Mouse (Mus musculus) liver, postnatal 0 days (tissue): Measurements from ENCODE around the gene B3gnt7. TPM values are rescaled to one million over a fixed set of nuclear protein-coding genes. Genes with fewer than 3 reads are reported as not detected.

Experiments used
- ATAC-seq: fragments of 200-750 bp; cut with Nextera tagmentation; 2 replicates; pipeline ENCODE4 v1.8.0; 2017; ENCODE audit warnings: mild to moderate bottlenecking, moderate library complexity
- DNase-seq: peaks from one replicate; pipeline ENCODE4 v3.0.0-alpha.2; 2016
- H3K27ac ChIP-seq: fragments of 300-500 bp; sonication (generic); 2 replicates; pipeline ENCODE4 v1.5.1; 2014; ENCODE audit warnings: antibody characterized with exemption, moderate library complexity, mild to moderate bottlenecking, low read depth
- H3K27me3 ChIP-seq: fragments of 300-500 bp; sonication (generic); 2 replicates; pipeline ENCODE4 v1.6.1; 2014; ENCODE audit warnings: low read length, control low read depth, mixed read lengths; ENCODE audit not compliant: insufficient read depth
- H3K36me3 ChIP-seq: fragments of 300-500 bp; sonication (generic); replicated peaks from 2 replicates; pipeline ENCODE4 v1.6.1; 2014; ENCODE audit warnings: mild to moderate bottlenecking, control low read depth, low read length, moderate library complexity, mixed read lengths; ENCODE audit not compliant: insufficient read depth
- H3K4me1 ChIP-seq: fragments of 300-500 bp; sonication (generic); 2 replicates; pipeline ENCODE4 v1.6.1; 2014; ENCODE audit warnings: antibody characterized with exemption, mild to moderate bottlenecking, control low read depth; ENCODE audit not compliant: insufficient read depth
- H3K4me2 ChIP-seq: fragments of 300-500 bp; sonication (generic); 2 replicates; pipeline ENCODE4 v1.6.1; 2014; ENCODE audit warnings: low read depth, mild to moderate bottlenecking, low read length, moderate library complexity, mixed read lengths
- H3K4me3 ChIP-seq: fragments of 300-500 bp; sonication (generic); 2 replicates; pipeline ENCODE4 v1.5.1; 2014; ENCODE audit warnings: low read depth, low read length
- H3K9ac ChIP-seq: fragments of 300-500 bp; sonication (generic); replicated peaks from 2 replicates; pipeline ENCODE4 v1.6.1; 2014; ENCODE audit warnings: mild to moderate bottlenecking, moderate library complexity
- H3K9me3 ChIP-seq: fragments of 300-500 bp; sonication (generic); 2 replicates; pipeline ENCODE4 v1.6.1; 2016; ENCODE audit warnings: mild to moderate bottlenecking, control low read depth, low read length, mixed read lengths
- CTCF ChIP-seq: sonication (generic); IDR thresholded peaks from 2 replicates; pipeline ENCODE4 v1.5.1; 2016; ENCODE audit warnings: antibody characterized with exemption, low read depth
- EP300 ChIP-seq: IDR thresholded peaks from 2 replicates; pipeline ENCODE4 v1.6.1; 2016; ENCODE audit warnings: antibody characterized with exemption, low read depth, mild to moderate bottlenecking
- WGBS: fragments of 180-500 bp; shearing (Covaris S2); extraction: QIAGEN DNeasy Blood & Tissue Kit; methylation state at CpG from one replicate; pipeline ENCODE4 v1.1.7; 2014; ENCODE audit not compliant: insufficient replicate concordance; 5-methylcytosine and 5-hydroxymethylcytosine counted together
- polyA plus RNA-seq: library from polyadenylated mRNA; unstranded; fragments of >200 nt; fragmentation: Nextera tagmentation; extraction: Ambion mirVana; gene quantifications from 2 replicates; pipeline ENCODE4 v1.2.1, GENCODE M21; 2015

The B3gnt7 gene
- polyA plus RNA-seq, 1 experiment from 2014 or later, result 1.0 TPM

DNA sequence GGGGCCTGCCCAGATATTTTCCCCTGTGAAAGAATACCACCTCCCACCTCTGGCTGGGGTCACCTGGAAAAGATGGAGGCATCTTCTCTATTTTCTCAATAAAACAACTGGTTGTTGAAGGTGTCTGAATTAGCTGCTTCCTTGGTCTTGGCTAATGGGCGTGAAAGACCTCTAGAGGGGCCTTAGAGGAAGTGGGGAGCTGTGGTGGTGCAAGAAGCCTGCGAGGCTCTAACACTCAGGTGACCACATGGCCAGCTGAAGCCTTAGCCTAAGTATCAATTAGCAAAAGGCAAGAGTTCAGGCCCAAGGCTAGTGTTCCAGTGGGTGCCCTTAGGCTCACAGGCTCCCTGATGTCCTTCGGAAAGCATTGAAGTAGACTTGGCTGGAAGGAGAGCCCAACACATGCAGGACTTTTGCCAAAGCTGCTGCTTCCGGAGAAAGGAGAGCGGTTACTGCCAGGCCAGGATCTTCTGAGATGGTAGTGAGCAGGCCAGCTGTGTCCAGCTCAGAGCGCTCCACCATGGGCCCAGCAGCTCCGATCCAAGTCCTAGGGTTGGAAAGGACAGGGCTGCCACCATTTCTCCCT lies 4.6 kb downstream of the B3gnt7 start:
- Histone ChIP-seq H3K9ac (no peak overlapping the region), H3K27me3 (peaks cover 26% of the 10 kb centered on the region), H3K4me1 (peaks cover 20% of the 10 kb centered on the region), H3K4me2 (no peak overlapping the region), H3K4me3 (no peak overlapping the region), H3K36me3 (no peaks in the 10 kb centered on the region), H3K9me3 (no peaks in the 10 kb centered on the region), H3K27ac (no peak overlapping the region)
- WGBS, result 81% methylated on average over 7 of the region's 7 CpGs
- ATAC-seq (no peak), DNase-seq (no peak)
- TF ChIP-seq EP300 (no peak), CTCF (no peak)

DNA sequence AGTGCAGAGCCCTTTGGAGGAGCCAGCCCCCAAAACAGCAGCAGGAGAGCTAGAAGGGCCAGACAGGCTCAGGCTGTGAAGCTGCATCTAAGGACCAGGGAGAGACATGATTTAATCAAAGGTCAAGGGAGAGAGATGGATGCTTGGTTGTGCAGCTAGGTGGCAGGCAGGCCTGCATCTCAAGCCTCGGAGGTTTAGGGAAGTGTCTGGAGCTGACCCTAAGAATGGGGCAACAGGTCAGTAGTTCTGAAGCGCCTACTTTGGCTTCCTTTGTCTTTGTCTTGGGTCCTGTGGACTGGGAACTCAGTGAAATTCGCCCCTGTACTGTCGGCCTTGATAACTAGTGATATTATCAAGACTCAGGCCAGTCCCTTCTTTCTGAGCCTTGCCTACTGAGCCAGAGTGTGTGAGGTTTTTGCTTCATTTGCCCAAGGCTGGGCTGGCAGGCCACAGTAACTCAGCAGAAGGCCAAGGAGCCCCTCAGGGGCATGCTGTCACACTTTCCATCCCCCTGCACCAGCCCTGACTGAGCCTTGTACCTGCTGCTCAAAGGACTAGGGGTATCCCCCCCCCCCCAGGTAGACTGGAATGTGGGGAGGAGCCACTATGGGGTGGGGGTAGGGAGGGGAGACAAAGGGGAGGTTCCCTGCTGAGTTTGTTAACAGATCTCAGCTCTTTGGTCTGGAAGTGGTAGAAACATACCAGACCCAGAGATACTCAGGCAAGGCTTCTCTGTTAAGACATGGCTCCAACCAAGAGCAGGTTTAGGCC lies 5.4 kb downstream of the B3gnt7 start:
- no peak overlapping the region for H3K27ac ChIP-seq
- DNase-seq (no peak), ATAC-seq (no peak)
- WGBS, result 60% methylated on average over 4 of the region's 4 CpGs
- no peaks in the 10 kb centered on the region for H3K9me3 ChIP-seq
- H3K36me3 ChIP-seq, result no peaks in the 10 kb centered on the region
- no peak overlapping the region for H3K4me3 ChIP-seq
- H3K4me1 ChIP-seq, result peaks cover 15% of the 10 kb centered on the region
- peaks cover 18% of the 10 kb centered on the region for H3K27me3 ChIP-seq
- H3K4me2 ChIP-seq, result no peak overlapping the region
- no peak overlapping the region for H3K9ac ChIP-seq
- TF ChIP-seq EP300, result no peak
- peak; percentile 32 for TF ChIP-seq CTCF

GRCm38 (mm10) chr1:86309270-86309833 lies 6.7 kb downstream of the B3gnt7 start:
- TF ChIP-seq CTCF, result no peak
- TF ChIP-seq EP300, result no peak
- Histone ChIP-seq H3K4me3 (no peak overlapping the region), H3K9ac (no peak overlapping the region), H3K4me2 (no peak overlapping the region), H3K27ac (no peak overlapping the region), H3K9me3 (no peaks in the 10 kb centered on the region), H3K4me1 (peaks cover 7% of the 10 kb centered on the region), H3K36me3 (no peaks in the 10 kb centered on the region), H3K27me3 (peaks cover 5% of the 10 kb centered on the region)
- ATAC-seq (no peak), DNase-seq (no peak)
- 87% methylated on average over 7 of the region's 7 CpGs for WGBS

DNA sequence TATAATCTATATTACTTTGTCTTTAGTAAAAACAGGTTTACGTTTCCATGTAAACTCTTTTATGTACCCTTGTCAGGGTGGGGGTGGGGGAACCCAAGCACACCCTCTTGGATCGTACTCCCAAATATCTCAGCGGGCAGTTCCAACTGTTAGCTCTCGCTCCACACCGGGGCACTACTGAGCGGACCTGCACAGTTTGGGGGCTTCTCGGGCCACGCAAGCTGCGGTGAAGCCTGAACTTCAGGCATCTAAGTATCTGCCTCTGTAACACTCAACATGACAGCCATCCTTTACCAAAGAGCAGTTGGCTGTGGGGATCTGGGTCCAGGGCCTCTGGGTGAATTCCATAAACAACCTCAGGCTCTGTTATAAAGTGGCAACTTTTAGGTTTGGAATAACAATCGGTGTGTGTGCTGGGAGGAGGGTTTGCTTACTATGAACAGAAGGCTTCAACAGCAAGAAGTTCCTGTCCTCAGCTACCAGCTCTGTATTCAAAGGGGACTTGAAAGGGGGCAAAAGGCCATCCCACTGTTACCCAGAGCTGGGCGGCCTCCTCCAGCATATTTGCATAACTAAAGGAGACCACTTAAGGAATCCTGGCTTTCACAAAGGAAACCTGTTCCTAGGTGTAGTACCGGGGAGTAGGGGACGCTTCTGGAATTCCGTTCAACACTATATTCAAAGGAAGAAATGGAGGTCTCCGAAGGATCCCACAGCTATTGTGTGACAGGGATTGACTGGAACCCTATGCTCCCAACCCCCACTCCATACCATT lies 8.1 kb downstream of the B3gnt7 start:
- WGBS, result 71% methylated on average over 15 of the region's 15 CpGs
- Histone ChIP-seq H3K9ac (no peak overlapping the region), H3K4me1 (peaks cover 9% of the 10 kb centered on the region), H3K9me3 (no peaks in the 10 kb centered on the region), H3K4me3 (no peak overlapping the region), H3K27me3 (no peaks in the 10 kb centered on the region), H3K27ac (no peak overlapping the region), H3K4me2 (no peak overlapping the region), H3K36me3 (no peaks in the 10 kb centered on the region)
- TF ChIP-seq CTCF (no peak), EP300 (no peak)
- DNase-seq (no peak), ATAC-seq (no peak)

- no peak for ATAC-seq
- Histone ChIP-seq H3K4me1 (peaks cover 10% of the 10 kb centered on the region), H3K4me3 (no peak overlapping the region), H3K9me3 (no peaks in the 10 kb centered on the region), H3K36me3 (no peaks in the 10 kb centered on the region), H3K4me2 (no peak overlapping the region), H3K27ac (no peak overlapping the region), H3K9ac (no peak overlapping the region), H3K27me3 (no peaks in the 10 kb centered on the region)
- no peak for TF ChIP-seq CTCF
- TF ChIP-seq EP300, result no peak
- DNase-seq, result no peak
- WGBS, result 71% methylated on average over 10 of the region's 10 CpGs
These were observed 8.9 kb downstream of the B3gnt7 start for GRCm38 (mm10) chr1:86311467-86312005.

GRCm38 (mm10) chr1:86312269-86312668 lies 9.6 kb downstream of the B3gnt7 start:
- peak; percentile 40 for DNase-seq

More at GRCm38 (mm10) chr1:86312269-86312668, 9.6 kb downstream of the B3gnt7 start:
- no peaks in the 10 kb centered on the region for H3K27me3 ChIP-seq
- TF ChIP-seq EP300 (peak; percentile 89), CTCF (no peak)
- ATAC-seq, result peak; percentile 93
- 65% methylated on average over 3 of the region's 3 CpGs for WGBS
- no peaks in the 10 kb centered on the region for H3K36me3 ChIP-seq
- H3K4me3 ChIP-seq, result no peak overlapping the region
- peak overlapping the region; percentile 29; the same call in 1 of the 2 replicates for H3K27ac ChIP-seq
- no peak overlapping the region for H3K4me2 ChIP-seq
- H3K4me1 ChIP-seq, result peaks cover 6% of the 10 kb centered on the region; the same call in 1 of the 2 replicates
- H3K9ac ChIP-seq, result no peak overlapping the region
- H3K9me3 ChIP-seq, result no peaks in the 10 kb centered on the region
